Mouse (Mus musculus) adrenal gland, postnatal 14 days (tissue): ENCODE results near the gene Rlf. TPM values are rescaled to one million over a fixed set of nuclear protein-coding genes. Genes with fewer than 3 reads are reported as not detected.

Source experiments
- DNase-seq: peaks from one replicate; pipeline ENCODE4 v3.0.0; 2021; ENCODE audit warnings: mixed read lengths
- long read RNA-seq, 2 experiments: library from polyadenylated mRNA; stranded (forward); transcript quantifications; one replicate each; pipeline ENCODE4 v2.0.0; 2021
- total RNA-seq: library from RNA; stranded (reverse); gene quantifications from 2 replicates; pipeline ENCODE4 v1.2.3, GENCODE M21; 2021

Rlf gene
- 16.5 TPM in 2 replicates for total RNA-seq
- long read RNA-seq, experiment 1, partial matches to known transcripts, result 2 of 3 reads
- long read RNA-seq, experiment 1, other reads (novel, unspliced or antisense), result 1 of 3 reads
- long read RNA-seq, experiment 2, partial matches to known transcripts, result 3 of 5 reads
- long read RNA-seq, experiment 2, other reads (novel, unspliced or antisense), result 2 of 5 reads

GRCm38 (mm10) chr4:121214793-121215304 lies at the start of gene Rlf:
TSS of gene Rlf (minus strand) at chr4:121215084.
- peak; percentile 99 for DNase-seq

GRCm38 (mm10) chr4:121241612-121242000 lies 26.7 kb upstream of the Rlf start:
- no peak for DNase-seq

- DNase-seq, result peak; percentile 21
Measured at GRCm38 (mm10) chr4:121240637-121241611, 26.0 kb upstream of the Rlf start.

GRCm38 (mm10) chr4:121239878-121240277 lies 25.0 kb upstream of the Rlf start:
- DNase-seq, result no peak

- DNase-seq, result peak; percentile 44
Measured at GRCm38 (mm10) chr4:121231772-121232414, 17.0 kb upstream of the Rlf start.

GRCm38 (mm10) chr4:121230943-121231614 lies 16.2 kb upstream of the Rlf start:
- no peak for DNase-seq

GRCm38 (mm10) chr4:121227072-121227471 lies 12.2 kb upstream of the Rlf start:
- no peak for DNase-seq

GRCm38 (mm10) chr4:121225177-121225576 lies 10.3 kb upstream of the Rlf start:
- no peak for DNase-seq

- DNase-seq, result no peak
Measured at GRCm38 (mm10) chr4:121223136-121223535, 8.3 kb upstream of the Rlf start.

GRCm38 (mm10) chr4:121216216-121216615 lies 1.3 kb upstream of the Rlf start:
- DNase-seq, result no peak

- DNase-seq, result no peak
Measured at GRCm38 (mm10) chr4:121215489-121215888, 605 bp upstream of the Rlf start.

GRCm38 (mm10) chr4:121213936-121214792 lies 720 bp downstream of the Rlf start:
- DNase-seq, result peak; percentile 82

GRCm38 (mm10) chr4:121208911-121209310 lies 6.0 kb downstream of the Rlf start:
- no peak for DNase-seq

GRCm38 (mm10) chr4:121197856-121198255 lies 17.0 kb downstream of the Rlf start:
- no peak for DNase-seq

- DNase-seq, result no peak
Measured at GRCm38 (mm10) chr4:121196995-121197394, 17.9 kb downstream of the Rlf start.

- DNase-seq, result no peak
Measured at GRCm38 (mm10) chr4:121196205-121196604, 18.7 kb downstream of the Rlf start.

- no peak for DNase-seq
Measured at GRCm38 (mm10) chr4:121194736-121195135, 20.1 kb downstream of the Rlf start.

- no peak for DNase-seq
Measured at GRCm38 (mm10) chr4:121192306-121192705, 22.6 kb downstream of the Rlf start.

GRCm38 (mm10) chr4:121189341-121189740 lies 25.5 kb downstream of the Rlf start:
- DNase-seq, result no peak

GRCm38 (mm10) chr4:121179669-121180068 lies 35.2 kb downstream of the Rlf start:
- DNase-seq, result no peak

GRCm38 (mm10) chr4:121167656-121168055 lies 47.2 kb downstream of the Rlf start:
- no peak for DNase-seq
